Mouse (Mus musculus) embryo, embryonic 11 days (tissue): ENCODE measurements around the gene Tmem106b.

Experiments used
- DNase-seq: peaks from one replicate; pipeline ENCODE4 v3.0.0-alpha.2; 2015

The Tmem106b gene

GRCm38 (mm10) chr6:13069302-13070146, at the start of gene Tmem106b:
Gene Tmem106b (plus strand): TSS chr6:13069759.
- DNase-seq, result peak; percentile 96

DNA sequence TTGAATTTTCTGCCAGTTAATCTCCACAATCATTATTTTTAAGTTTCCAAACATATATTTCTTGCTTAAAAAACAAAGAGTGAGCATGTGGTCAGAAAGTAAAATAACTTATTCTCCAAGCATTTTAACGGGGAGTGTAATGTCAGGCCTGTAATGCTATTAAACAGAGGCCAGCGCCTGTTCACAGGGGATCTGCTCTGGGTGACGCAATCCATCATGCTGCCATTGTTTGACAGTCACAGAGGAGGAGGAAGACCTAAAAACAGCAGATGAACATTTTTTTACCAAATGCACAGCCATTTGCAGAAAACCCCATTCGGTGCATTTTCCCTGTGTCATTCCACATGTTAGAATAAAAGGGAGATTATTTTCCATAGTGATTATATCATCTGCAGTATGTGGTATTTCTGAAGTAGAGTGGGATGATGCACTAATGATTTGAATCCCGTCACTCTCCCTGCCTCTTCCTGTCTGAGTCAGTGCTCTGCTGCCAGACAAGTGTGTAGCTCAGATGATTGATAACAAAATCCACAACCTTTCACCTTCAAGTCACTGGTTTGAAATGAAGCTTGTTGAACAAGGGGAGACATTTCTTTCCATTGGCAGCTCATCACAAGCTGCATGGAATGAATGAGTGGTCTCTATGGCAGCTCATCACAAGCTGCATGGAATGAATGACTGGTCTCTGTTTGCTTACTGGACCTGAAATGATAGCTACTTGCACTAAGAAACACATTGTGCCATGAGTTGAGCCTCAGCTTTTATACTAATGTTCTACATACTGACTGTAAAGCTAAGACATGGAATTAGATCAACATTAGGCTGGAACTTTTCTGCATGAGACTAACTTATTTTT, 48.1 kb upstream of the Tmem106b start:
- DNase-seq, result peak; percentile 39

- no peak for DNase-seq
Measured at GRCm38 (mm10) chr6:13030558-13030957, 39.0 kb upstream of the Tmem106b start.

- peak; percentile 23 for DNase-seq
Measured at GRCm38 (mm10) chr6:13030961-13031360, 38.6 kb upstream of the Tmem106b start.

- no peak for DNase-seq
Measured at GRCm38 (mm10) chr6:13052408-13053200, 17.0 kb upstream of the Tmem106b start.

DNA sequence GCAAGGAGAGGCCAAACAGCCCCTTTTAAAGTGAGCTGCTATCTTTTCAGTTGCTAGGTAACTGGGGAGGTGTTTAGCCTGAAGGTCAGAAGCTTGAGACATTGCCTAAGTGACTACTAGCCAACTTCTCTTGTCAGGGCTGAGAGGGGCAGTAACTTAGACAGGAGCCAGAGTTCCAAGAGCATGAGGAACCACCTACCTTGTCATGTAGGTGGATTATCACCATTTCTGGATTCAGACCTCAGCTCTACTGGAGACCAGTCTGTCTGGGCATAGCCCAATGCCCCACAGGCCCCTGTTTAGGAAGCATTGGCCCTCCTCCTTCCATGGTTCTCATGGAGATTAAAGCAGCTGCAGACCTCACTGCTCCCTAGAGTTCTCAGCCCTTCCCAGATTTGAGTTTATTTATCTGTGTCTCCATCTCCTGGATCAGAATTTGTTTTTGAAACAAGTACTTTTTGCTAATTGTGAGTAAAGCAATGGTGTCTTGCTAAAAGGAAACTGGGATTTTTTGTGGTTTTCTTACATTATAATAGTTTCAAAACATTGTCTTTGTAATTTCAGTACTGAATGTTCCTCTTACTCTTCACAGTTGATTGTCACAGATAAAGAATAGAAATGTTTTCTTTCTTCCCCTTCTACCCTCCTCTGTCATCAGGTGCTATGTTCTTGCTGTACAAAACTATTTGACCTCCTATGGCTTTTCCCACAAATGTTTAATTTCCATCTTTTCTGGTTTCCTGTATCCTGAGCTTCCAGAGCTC, 8.1 kb upstream of the Tmem106b start:
- DNase-seq, result peak; percentile 1

DNA sequence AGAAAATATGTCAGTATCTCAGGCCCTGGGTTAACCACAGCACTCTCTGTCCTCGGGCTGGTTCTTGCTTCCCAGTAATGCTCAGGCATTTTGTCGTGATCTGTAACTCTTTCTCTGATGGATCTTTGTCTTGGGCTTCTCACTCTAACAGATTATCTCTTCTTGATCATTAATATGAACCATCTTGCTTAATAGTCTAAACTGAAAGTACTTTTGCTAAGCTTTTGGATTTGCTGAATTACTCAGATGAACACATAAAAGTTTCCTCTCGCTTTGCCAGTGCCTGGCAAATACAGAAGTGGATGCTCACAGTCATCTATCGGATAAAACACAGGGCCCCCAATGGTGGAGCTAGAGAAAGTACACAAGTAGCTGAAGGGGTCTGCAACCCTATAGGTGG, 7.5 kb upstream of the Tmem106b start:
- DNase-seq, result no peak

GRCm38 (mm10) chr6:13062691-13063255, 6.8 kb upstream of the Tmem106b start:
- no peak for DNase-seq

- no peak for DNase-seq
Measured at GRCm38 (mm10) chr6:13070147-13070425, 527 bp downstream of the Tmem106b start.

DNA sequence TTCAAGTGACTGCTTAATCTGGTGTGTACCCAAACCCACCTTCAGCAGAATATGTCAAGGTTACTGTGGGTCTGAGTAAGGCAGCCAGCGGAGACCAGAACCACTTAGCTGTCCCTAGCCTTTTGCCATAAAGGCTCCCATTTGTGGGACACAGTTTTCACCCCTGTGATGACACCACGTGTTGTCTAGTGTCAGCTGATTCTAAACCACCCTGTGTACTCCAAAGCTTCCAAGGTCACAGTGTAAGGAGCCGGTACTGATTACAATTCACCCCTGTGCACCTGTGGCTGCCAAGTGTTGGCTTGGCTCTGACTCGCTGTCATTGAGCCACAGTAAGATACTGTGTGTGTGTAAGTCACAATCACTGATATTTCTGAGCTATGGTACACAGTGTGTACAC, 926 bp downstream of the Tmem106b start:
- DNase-seq, result no peak

GRCm38 (mm10) chr6:13073036-13073435, 3.5 kb downstream of the Tmem106b start:
- no peak for DNase-seq

DNA sequence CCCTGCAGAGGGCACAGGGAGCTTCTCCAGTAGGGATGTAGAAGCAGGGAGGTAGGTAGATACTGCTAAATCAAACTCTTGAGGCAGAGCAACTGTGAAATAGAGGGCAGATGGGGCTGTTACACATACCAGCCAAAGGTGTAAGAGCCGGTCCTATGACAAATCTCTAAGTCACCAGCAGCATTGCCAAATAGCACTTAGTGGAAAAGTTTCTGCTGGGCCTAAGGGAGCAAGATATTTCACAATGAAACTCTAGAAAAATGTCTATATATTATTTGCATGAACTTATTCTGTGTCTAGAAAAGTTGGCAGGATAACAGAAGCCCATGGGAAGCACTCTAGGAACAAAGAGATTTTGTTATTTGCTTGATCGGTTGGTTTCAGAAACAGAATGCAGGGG, 4.3 kb downstream of the Tmem106b start:
- no peak for DNase-seq

GRCm38 (mm10) chr6:13082881-13083280, 13.3 kb downstream of the Tmem106b start:
- no peak for DNase-seq

DNA sequence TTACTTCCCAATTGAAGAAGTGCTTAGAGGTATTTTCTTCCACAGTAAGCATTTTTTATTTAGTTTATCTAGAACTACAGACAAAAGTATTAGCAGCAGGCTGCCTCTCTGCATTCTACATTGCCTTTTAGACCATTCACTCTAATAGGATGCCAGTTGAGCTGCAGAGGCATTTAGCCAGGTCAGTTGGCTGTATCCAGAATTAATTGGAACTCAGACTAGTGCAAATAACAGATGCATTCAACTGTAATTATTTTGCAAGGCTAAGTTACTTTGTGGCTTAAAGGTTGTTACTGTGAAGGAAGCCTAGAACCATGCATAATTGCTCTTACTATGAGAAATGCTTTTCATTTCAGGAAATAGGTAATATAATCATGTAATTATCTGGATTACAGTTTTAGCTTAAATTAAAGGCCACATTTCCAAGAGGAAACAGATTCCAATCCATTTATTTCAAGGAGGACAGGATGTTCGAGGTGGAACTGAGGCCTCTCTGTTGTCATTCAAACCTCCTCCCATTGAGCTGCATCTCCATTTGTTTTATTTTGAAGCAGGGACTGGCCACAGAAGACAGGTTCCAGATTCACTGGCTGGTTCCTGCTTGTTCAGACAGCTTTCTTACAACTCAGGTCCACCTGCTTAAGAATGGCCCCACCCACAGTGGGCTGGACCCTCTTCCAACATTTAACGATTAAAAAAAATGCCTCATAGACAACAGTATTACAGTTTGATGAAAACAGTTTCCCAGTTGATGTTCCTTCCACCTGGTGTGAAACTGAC, 27.3 kb downstream of the Tmem106b start:
- DNase-seq, result no peak

GRCm38 (mm10) chr6:13100137-13100536, 30.6 kb downstream of the Tmem106b start:
- no peak for DNase-seq

GRCm38 (mm10) chr6:13108662-13109061, 39.1 kb downstream of the Tmem106b start:
- no peak for DNase-seq

DNA sequence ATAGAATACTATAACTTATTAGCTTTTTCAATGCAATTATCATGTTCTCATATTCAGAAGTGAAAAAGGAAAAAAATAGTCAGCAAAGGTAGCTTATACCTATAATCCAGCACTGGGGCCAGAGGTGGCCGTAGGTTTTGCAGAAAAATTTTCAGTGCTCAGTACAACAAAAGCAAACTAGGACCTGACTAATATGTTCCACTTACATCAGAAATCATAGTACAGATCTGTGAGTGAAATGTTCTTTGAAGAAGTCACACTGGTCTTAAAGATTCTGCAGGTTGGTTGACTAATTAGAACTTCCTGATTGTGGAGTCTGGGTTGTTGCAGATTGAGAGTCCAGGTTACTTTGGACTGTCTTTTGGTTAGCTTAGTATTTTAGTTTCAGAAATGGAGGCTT, 67.7 kb downstream of the Tmem106b start:
- no peak for DNase-seq
